Mouse (Mus musculus) forebrain, embryonic 10.5 days (tissue): ENCODE results near the gene Psmd1. TPM values are rescaled to one million over a fixed set of nuclear protein-coding genes. Genes with fewer than 3 reads are reported as not detected.

Experiments
- DNase-seq: peaks from one replicate; pipeline ENCODE4 v3.0.0-alpha.2; 2017; ENCODE audit warnings: low spot score; ENCODE audit errors: extremely low spot score
- H3K27ac ChIP-seq: fragments of 300-500 bp; sonication (generic); 2 replicates; pipeline ENCODE4 v1.5.1; 2016; ENCODE audit warnings: mild to moderate bottlenecking
- H3K27me3 ChIP-seq: fragments of 300-500 bp; sonication (generic); 2 replicates; pipeline ENCODE4 v1.6.1; 2016; ENCODE audit warnings: mild to moderate bottlenecking; ENCODE audit not compliant: poor library complexity, severe bottlenecking
- H3K36me3 ChIP-seq: fragments of 300-500 bp; sonication (generic); replicated peaks from 2 replicates; pipeline ENCODE4 v1.6.1; 2016; ENCODE audit warnings: mild to moderate bottlenecking, moderate library complexity
- H3K4me1 ChIP-seq: fragments of 300-500 bp; sonication (generic); 2 replicates; pipeline ENCODE4 v1.6.1; 2016
- H3K4me3 ChIP-seq: fragments of 300-500 bp; sonication (generic); 2 replicates; pipeline ENCODE4 v1.5.1; 2016; ENCODE audit warnings: mild to moderate bottlenecking, moderate library complexity
- H3K9me3 ChIP-seq: fragments of 300-500 bp; sonication (generic); 2 replicates; pipeline ENCODE4 v1.6.1; 2016; ENCODE audit warnings: mild to moderate bottlenecking, moderate library complexity
- WGBS: fragments of 180-500 bp; shearing (Covaris S2); methylation state at CpG from one replicate; pipeline ENCODE4 v1.1.7; 2016; 5-methylcytosine and 5-hydroxymethylcytosine counted together
- polyA plus RNA-seq: library from polyadenylated mRNA; unstranded; fragments of >200 nt; fragmentation: Nextera tagmentation; extraction: Ambion mirVana; gene quantifications from 2 replicates; pipeline ENCODE4 v1.2.1, GENCODE M21; 2016

Gene Psmd1
- polyA plus RNA-seq, 1 experiment from 2014 or later = 244 TPM

DNA sequence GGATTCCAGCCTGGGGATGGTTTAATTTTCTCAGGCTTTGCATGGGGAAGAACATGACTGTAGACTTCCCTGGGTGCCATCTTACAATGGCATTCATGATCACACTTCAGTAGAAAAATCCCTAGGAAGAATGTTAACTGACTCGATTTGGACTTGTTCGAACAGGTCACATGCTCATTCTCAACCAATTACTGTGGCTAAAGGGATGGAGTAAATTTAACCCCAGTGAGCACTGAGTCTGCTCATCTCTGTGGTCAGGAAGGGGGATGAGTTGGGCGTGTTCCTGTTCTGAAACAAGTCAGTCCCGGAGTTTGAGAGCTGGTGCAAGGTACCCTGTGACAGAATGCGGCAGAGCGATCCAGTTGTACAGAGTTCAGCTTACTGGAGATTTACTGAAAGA is 86.7 kb downstream of the Psmd1 start:
- H3K4me1 ChIP-seq = peaks cover 17% of the 10 kb centered on the region
- H3K9me3 ChIP-seq = no peaks in the 10 kb centered on the region
- no peak overlapping the region for H3K27ac ChIP-seq
- DNase-seq = no peak
- H3K36me3 ChIP-seq = no peaks in the 10 kb centered on the region
- WGBS = 87% methylated on average over 6 of the region's 6 CpGs
- no peak overlapping the region for H3K4me3 ChIP-seq
- no peaks in the 10 kb centered on the region for H3K27me3 ChIP-seq

DNA sequence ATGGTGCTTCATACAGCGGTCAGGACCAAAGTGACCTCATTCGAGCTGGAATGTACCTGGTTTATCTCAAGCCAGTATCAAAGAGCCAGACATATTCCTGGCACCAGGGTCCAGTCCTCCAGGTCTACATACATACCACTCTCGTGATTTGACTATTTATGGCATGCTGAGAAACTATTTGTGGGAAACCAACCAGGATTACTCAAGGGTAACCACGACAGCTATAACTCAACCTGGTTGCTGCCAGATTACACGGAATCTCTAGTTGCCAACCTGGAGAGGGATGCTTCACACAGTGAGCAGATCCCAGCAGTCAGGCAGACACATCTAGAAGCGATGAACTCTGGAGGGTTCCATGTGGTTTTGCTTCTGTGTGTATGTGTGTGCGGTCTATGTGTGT is 87.2 kb downstream of the Psmd1 start:
- Histone ChIP-seq H3K36me3 (no peaks in the 10 kb centered on the region), H3K4me3 (no peak overlapping the region), H3K27ac (no peak overlapping the region), H3K27me3 (no peaks in the 10 kb centered on the region), H3K4me1 (peaks cover 22% of the 10 kb centered on the region), H3K9me3 (no peaks in the 10 kb centered on the region)
- DNase-seq = no peak
- 87% methylated on average over 7 of the region's 7 CpGs for WGBS

DNA sequence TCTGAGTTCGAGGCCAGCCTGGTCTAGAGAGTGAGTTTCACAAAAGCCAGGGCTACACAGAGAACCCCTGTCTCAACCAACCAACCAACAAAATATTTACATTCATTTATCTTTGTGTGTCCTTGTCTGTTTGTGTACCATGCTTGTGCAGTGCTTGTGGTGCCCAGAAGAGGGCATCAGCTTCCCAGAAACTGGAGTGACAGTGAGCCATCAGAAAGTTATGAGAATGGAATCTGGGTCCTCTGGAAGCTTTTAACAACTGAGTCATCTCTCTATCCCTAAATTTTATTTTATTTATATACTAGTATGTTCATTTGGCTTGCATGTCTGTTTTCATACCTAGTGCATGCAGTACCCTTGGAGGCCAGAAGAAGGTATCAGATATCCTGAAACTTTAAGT is 88.4 kb downstream of the Psmd1 start:
- Histone ChIP-seq H3K9me3 (no peaks in the 10 kb centered on the region), H3K36me3 (peaks cover 6% of the 10 kb centered on the region), H3K27ac (no peak overlapping the region), H3K4me1 (peaks cover 22% of the 10 kb centered on the region), H3K27me3 (no peaks in the 10 kb centered on the region), H3K4me3 (no peak overlapping the region)
- 74% methylated on average over 1 of the region's 1 CpGs for WGBS
- DNase-seq = no peak

DNA sequence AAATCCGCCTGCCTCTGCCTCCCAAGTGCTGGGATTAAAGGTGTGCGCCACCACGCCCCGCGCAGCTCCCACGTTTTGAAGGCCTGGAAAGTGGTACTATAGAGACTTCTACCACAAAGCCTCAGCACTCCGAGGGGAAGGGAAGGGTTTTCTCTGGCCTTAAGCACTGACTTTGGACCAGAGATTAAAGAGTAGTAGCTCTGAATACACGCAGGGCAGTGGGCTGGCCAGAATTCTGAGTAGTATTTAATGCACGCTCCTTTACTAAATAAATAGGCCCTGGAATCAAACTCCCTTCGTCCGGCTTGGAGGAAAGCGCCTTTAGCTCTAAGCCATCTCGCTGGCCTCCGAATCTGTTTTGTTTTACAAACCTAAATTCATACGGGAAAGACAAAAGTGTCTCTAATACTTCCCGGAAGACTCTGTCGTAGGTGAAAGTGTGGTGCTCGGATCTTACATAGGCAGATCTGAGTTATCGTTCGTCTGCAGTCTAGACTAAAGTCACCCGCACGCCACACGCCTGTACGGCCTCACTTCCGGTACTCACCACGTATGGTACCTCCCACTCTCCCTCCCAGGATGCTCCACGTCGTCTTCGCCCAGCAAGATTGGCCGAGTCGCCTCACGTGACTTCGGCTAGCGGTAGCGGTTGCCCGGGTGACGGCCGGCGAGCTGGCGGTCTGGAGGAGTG is 90.1 kb downstream of the Psmd1 start, which contains the start of gene Armc9:
Armc9 (plus strand) TSS at position 648 of the 691 bp plus-strand sequence.
- peaks cover 22% of the 10 kb centered on the region for H3K4me1 ChIP-seq
- no peaks in the 10 kb centered on the region for H3K9me3 ChIP-seq
- H3K4me3 ChIP-seq = peak within 1 kb of the TSS; percentile 88
- H3K27me3 ChIP-seq = no peaks in the 10 kb centered on the region
- WGBS = 3% methylated on average over 40 of the region's 40 CpGs
- peak; percentile 96 for DNase-seq
- peaks cover 12% of the 10 kb centered on the region for H3K36me3 ChIP-seq
- peak within 1 kb of the TSS; percentile 85 for H3K27ac ChIP-seq

DNA sequence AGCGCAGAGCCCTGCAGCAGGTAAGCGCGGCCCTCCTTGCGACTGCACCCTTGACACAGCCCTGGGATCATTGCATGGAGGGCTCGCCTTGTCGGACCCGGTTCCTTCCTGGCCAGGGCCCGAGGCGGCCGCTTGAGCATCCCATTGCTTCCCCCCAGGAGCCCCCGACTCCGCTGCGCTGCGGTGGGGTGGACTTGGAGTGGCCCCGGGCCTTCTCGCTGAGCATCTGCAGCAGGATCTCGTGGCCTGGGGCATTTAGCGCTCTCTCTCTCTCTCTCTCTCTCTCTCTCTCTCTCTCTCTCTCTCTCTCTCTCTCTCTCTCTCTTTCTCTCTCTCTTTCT is 90.6 kb downstream of the Psmd1 start:
- DNase-seq = no peak
- H3K4me3 ChIP-seq = peak overlapping the region; percentile 88
- H3K9me3 ChIP-seq = no peaks in the 10 kb centered on the region
- no peaks in the 10 kb centered on the region for H3K27me3 ChIP-seq
- WGBS = 2% methylated on average over 18 of the region's 18 CpGs
- H3K36me3 ChIP-seq = peaks cover 17% of the 10 kb centered on the region
- H3K4me1 ChIP-seq = peaks cover 22% of the 10 kb centered on the region
- H3K27ac ChIP-seq = peak overlapping the region; percentile 85

DNA sequence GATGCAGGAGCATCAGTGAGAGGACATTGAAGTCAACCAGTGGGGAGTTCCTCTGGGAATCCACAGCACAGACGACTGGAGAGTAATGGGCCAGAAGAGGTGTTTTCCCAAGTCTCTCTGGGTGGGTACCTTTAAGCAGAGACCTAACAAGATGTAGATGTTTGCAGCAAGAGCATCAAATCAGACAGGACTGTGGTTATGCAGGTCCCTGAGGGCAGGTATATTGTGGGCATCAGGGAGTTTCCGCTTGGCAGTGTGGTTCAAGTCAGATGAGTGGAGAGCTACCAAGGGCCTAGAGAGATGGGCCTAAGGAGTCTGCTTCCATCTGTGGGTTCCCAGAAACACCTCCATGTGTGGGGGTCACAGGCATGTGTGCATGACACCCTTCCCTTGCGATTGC is 91.9 kb downstream of the Psmd1 start:
- WGBS = 88% methylated on average over 3 of the region's 3 CpGs
- 0 out of 2 replicates have a peak overlapping the region, but pooled peaks have one; percentile 88 for H3K4me3 ChIP-seq
- no peaks in the 10 kb centered on the region for H3K27me3 ChIP-seq
- no peak overlapping the region for H3K27ac ChIP-seq
- H3K4me1 ChIP-seq = peaks cover 22% of the 10 kb centered on the region
- H3K9me3 ChIP-seq = no peaks in the 10 kb centered on the region
- peaks cover 30% of the 10 kb centered on the region for H3K36me3 ChIP-seq
- no peak for DNase-seq

DNA sequence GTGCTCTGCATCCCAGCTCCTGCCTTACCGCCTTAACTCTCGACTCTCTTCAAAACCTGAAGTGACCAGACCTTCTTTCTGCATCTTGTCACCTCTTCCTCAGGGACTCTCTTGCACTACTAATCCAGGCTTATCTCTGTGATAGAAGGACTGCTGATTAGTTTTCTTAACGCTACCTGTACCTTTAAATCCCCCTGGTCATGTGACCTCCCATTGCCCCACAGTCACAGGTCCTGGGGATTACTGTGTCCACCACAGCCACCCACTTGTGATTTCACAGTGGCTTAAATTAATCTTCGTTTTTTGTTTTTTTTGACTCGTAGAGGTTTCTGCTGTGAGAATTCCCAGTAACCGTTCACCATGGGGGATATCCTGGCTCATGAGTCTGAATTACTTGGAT is 92.4 kb downstream of the Psmd1 start:
- H3K4me3 ChIP-seq = no peak overlapping the region
- no peaks in the 10 kb centered on the region for H3K9me3 ChIP-seq
- H3K4me1 ChIP-seq = peaks cover 22% of the 10 kb centered on the region
- no peak overlapping the region for H3K27ac ChIP-seq
- H3K27me3 ChIP-seq = no peaks in the 10 kb centered on the region
- no peak for DNase-seq
- peaks cover 35% of the 10 kb centered on the region for H3K36me3 ChIP-seq
- 87% methylated on average over 6 of the region's 6 CpGs for WGBS

DNA sequence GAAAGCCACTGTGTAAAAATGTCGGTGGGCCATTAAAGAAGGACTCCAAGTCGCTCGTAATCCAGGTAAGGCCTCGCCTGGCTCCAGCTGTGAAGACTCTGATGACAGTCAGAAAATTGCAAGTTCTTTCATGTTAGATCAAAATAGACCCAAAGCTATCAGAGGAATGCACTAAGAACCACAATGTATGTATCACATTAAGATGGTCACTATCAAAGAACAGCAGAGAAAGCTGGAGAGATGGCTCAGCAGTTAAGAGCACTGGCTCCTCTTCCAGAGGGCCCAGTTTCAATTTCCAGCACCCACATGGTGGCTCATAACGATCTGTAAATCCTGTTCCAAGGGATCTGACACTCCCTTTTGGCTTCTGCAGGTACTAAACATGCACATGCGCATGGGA is 95.9 kb downstream of the Psmd1 start:
- no peak for DNase-seq
- WGBS = 93% methylated on average over 6 of the region's 6 CpGs
- Histone ChIP-seq H3K27me3 (no peaks in the 10 kb centered on the region), H3K36me3 (peaks cover 67% of the 10 kb centered on the region), H3K9me3 (no peaks in the 10 kb centered on the region), H3K4me1 (peaks cover 14% of the 10 kb centered on the region), H3K4me3 (no peak overlapping the region), H3K27ac (no peak overlapping the region)

DNA sequence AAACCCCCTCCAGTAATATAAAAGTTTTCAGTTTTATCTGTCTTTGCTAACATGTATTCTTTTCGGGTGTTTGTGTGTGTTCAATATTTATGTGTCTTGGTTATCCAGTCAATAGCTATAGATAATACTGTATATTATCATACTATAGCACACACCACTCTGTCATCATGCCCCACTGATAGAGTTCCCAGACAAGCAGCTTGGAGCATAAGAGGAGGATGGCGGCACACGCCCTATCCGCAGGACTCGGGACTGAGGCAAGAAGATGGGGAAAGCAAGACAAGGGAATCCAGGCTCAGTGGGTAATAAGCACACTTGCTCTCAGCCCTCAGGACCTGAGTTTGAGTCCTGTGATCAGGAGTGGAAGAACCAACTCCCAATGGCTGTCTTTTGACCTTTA is 96.3 kb downstream of the Psmd1 start:
- H3K9me3 ChIP-seq = no peaks in the 10 kb centered on the region
- DNase-seq = no peak
- no peaks in the 10 kb centered on the region for H3K27me3 ChIP-seq
- peaks cover 72% of the 10 kb centered on the region for H3K36me3 ChIP-seq
- no peak overlapping the region for H3K4me3 ChIP-seq
- no peak overlapping the region for H3K27ac ChIP-seq
- peaks cover 10% of the 10 kb centered on the region for H3K4me1 ChIP-seq
- 98% methylated on average over 5 of the region's 5 CpGs for WGBS

DNA sequence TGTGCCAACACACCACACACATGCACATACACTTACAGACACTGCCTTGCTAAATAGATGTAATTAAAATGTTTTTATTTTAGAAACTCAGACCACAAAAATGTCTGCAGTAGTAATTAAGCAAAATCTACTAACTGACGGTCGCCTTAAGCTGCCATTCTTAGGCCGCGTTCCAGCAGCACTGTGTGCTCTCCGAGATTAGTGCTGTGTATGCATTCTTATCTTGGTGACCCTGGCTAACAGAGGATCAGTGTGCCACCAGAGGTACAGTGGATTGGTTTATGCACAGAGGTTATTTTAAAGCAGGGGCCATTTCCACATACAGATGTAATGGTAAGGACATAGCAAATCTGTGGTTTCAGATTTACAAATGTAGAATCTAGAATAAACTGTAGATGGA is 96.9 kb downstream of the Psmd1 start:
- H3K36me3 ChIP-seq = peaks cover 76% of the 10 kb centered on the region
- H3K27ac ChIP-seq = no peak overlapping the region
- 93% methylated on average over 5 of the region's 5 CpGs for WGBS
- H3K9me3 ChIP-seq = no peaks in the 10 kb centered on the region
- H3K4me3 ChIP-seq = no peak overlapping the region
- no peak for DNase-seq
- no peaks in the 10 kb centered on the region for H3K27me3 ChIP-seq
- H3K4me1 ChIP-seq = peaks cover 4% of the 10 kb centered on the region; the same call in 1 of the 2 replicates

DNA sequence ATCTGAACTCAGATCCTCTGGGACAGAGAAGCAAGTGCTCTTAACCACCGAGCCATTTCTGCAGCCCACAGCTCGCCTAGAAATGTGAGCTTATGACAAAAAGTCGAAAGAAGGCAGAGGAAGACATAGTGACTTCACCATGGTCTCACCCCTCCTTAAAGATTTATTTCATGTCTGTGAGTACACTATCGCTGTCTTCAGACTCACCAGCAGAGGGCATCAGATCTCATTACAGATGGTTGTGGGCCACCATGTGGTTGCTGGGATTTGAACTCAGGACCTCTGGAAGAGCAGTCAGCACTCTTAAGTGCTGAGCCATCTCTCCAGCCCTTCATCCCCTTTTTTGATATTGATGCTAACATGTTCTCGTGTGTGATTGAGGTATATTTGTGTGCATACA is 110.4 kb downstream of the Psmd1 start:
- Histone ChIP-seq H3K27me3 (no peaks in the 10 kb centered on the region), H3K4me3 (no peak overlapping the region), H3K4me1 (no peaks in the 10 kb centered on the region), H3K9me3 (no peaks in the 10 kb centered on the region), H3K27ac (no peak overlapping the region), H3K36me3 (peaks cover 91% of the 10 kb centered on the region)
- no peak for DNase-seq
- 92% methylated on average over 5 of the region's 5 CpGs for WGBS

DNA sequence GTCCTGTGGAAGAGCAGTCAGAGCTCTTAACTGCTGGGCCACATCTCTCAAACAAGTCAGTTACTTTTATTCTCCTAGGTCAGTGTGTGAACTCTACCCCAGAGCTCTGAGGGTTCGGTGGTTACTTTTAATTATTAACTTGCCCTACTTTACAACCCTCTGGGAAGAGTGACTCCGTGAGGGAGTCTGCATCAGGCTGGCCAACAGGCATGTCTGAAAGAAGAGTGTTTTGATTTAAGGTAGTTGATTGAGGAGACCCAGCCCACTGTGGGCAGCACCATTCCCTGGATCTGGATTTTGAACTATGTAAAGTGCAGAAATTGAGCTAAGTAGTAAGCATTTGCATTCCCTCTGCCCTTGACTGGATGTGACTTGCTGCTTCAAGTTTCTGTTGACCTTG is 111.9 kb downstream of the Psmd1 start:
- DNase-seq = no peak
- Histone ChIP-seq H3K27me3 (no peaks in the 10 kb centered on the region), H3K4me3 (no peak overlapping the region), H3K36me3 (peaks cover 83% of the 10 kb centered on the region), H3K4me1 (no peaks in the 10 kb centered on the region), H3K27ac (no peak overlapping the region), H3K9me3 (no peaks in the 10 kb centered on the region)
- WGBS = 89% methylated on average over 2 of the region's 2 CpGs

DNA sequence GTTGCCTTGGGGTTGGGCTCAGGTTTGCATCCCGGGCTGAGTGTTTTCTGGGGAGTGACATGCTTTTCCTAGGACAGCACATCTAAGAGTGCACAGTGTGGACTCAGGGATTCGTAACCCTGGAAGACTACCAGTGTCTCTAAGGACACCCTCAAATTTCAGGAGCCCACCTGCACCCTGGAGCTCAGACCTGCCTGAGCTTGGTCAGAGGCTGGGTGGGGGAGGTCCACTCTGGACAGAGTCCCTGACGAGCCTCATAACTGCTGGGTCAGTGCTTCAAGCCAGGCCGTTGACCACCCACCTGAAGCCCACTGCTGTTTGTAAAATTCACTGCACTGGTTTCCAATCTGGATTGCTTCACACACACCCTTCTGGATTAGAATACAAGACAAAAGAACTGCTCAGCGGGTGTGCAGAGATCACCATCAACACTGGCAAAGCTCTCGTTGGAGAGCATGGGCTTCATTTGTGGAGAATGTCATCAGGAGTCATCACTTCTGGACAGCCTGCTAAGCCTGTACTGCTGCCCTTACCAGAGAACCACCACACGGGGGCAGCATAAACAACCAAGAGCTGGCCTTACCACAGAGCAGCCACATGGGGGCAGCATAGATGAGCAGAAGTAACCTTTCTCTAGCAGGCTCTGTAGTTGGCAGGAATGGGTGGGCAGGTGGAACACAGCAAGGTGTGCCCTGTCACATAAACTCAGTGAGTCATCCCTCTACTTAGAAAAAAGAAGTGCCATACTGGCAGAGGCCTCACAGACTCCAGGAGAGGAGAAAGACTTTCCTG is 114.5 kb downstream of the Psmd1 start:
- no peak overlapping the region for H3K27ac ChIP-seq
- H3K27me3 ChIP-seq = no peaks in the 10 kb centered on the region
- no peaks in the 10 kb centered on the region for H3K9me3 ChIP-seq
- DNase-seq = peak; percentile 79
- no peaks in the 10 kb centered on the region for H3K4me1 ChIP-seq
- no peak overlapping the region for H3K4me3 ChIP-seq
- peaks cover 69% of the 10 kb centered on the region for H3K36me3 ChIP-seq
- 49% methylated on average over 7 of the region's 7 CpGs for WGBS
